Mouse (Mus musculus) liver, embryonic 12.5 days (tissue): ENCODE measurements around the gene Gtf2h4. TPM values are rescaled to one million over a fixed set of nuclear protein-coding genes. Genes with fewer than 3 reads are reported as not detected.

Experiments
- ATAC-seq: fragments of 200-750 bp; cut with Nextera tagmentation; 2 replicates; pipeline ENCODE4 v1.8.0; 2017; ENCODE audit warnings: moderate number of reproducible peaks, mild to moderate bottlenecking, moderate library complexity
- H3K27ac ChIP-seq: fragments of 300-500 bp; sonication (generic); 2 replicates; pipeline ENCODE4 v1.5.1; 2016; ENCODE audit warnings: mild to moderate bottlenecking
- H3K27me3 ChIP-seq: fragments of 300-500 bp; sonication (generic); replicated peaks from 2 replicates; pipeline ENCODE4 v1.6.1; 2016; ENCODE audit warnings: mild to moderate bottlenecking, moderate library complexity
- H3K36me3 ChIP-seq: fragments of 300-500 bp; sonication (generic); 2 replicates; pipeline ENCODE4 v1.6.1; 2016; ENCODE audit warnings: mild to moderate bottlenecking, moderate library complexity
- H3K4me1 ChIP-seq: fragments of 300-500 bp; sonication (generic); 2 replicates; pipeline ENCODE4 v1.6.1; 2016
- H3K4me2 ChIP-seq: fragments of 300-500 bp; sonication (generic); 2 replicates; pipeline ENCODE4 v1.6.1; 2016; ENCODE audit warnings: mild to moderate bottlenecking, moderate library complexity
- H3K4me3 ChIP-seq: fragments of 300-500 bp; sonication (generic); 2 replicates; pipeline ENCODE4 v1.5.1; 2016; ENCODE audit warnings: mild to moderate bottlenecking, moderate library complexity
- H3K9ac ChIP-seq: fragments of 300-500 bp; sonication (generic); 2 replicates; pipeline ENCODE4 v1.6.1; 2016; ENCODE audit warnings: mild to moderate bottlenecking, moderate library complexity
- H3K9me3 ChIP-seq: fragments of 300-500 bp; sonication (generic); replicated peaks from 2 replicates; pipeline ENCODE4 v1.6.1; 2016; ENCODE audit warnings: mild to moderate bottlenecking, moderate library complexity
- WGBS: fragments of 180-500 bp; shearing (Covaris S2); methylation state at CpG from one replicate; pipeline ENCODE4 v1.1.7; 2016; ENCODE audit not compliant: insufficient replicate concordance; 5-methylcytosine and 5-hydroxymethylcytosine counted together
- polyA plus RNA-seq: library from polyadenylated mRNA; unstranded; fragments of >200 nt; fragmentation: Nextera tagmentation; extraction: Ambion mirVana; gene quantifications from 2 replicates; pipeline ENCODE4 v1.2.1, GENCODE M21; 2016

Gtf2h4 gene
- polyA plus RNA-seq, 1 experiment from 2014 or later: 44.0 TPM

- no peak overlapping the region for H3K4me3 ChIP-seq
- peak overlapping the region; percentile 32 for H3K4me2 ChIP-seq
- H3K9me3 ChIP-seq: no peaks in the 10 kb centered on the region
- peaks cover 19% of the 10 kb centered on the region for H3K4me1 ChIP-seq
- H3K27me3 ChIP-seq: peaks cover 76% of the 10 kb centered on the region
- no peak overlapping the region for H3K27ac ChIP-seq
- WGBS: 7% methylated on average over 14 of the region's 14 CpGs
- H3K36me3 ChIP-seq: no peaks in the 10 kb centered on the region
- no peak for ATAC-seq
- no peak overlapping the region for H3K9ac ChIP-seq
Observed at GRCm38 (mm10) chr17:35703751-35704271, 30.3 kb upstream of the Gtf2h4 start.

GRCm38 (mm10) chr17:35703065-35703464, 29.5 kb upstream of the Gtf2h4 start:
- H3K27me3 ChIP-seq: peaks cover 84% of the 10 kb centered on the region
- ATAC-seq: no peak
- H3K36me3 ChIP-seq: no peaks in the 10 kb centered on the region
- WGBS: 12% methylated on average over 2 of the region's 2 CpGs
- peaks cover 19% of the 10 kb centered on the region for H3K4me1 ChIP-seq
- H3K9ac ChIP-seq: no peak overlapping the region
- no peaks in the 10 kb centered on the region for H3K9me3 ChIP-seq
- H3K4me3 ChIP-seq: no peak overlapping the region
- no peak overlapping the region for H3K27ac ChIP-seq
- H3K4me2 ChIP-seq: no peak overlapping the region

DNA sequence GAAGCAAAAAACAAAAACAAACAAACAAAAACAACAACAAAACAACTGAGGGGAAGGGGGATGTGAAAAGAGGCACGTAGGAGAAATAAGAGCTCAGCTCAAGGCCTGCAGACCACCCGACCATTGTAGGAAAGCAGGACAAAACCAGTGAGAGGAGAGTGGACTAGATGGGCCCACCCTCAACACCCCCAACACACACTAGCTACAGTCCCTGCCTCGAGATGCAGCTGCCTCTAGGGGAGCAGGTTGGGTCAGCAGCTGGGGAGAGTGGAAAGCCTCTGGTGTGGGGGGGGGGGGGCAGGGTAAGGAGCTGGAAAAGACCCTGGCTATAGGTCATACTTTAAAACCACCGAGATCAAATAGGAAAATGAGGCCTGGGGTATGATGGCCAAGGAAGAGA, 29.1 kb upstream of the Gtf2h4 start:
- no peak for ATAC-seq
- WGBS: 27% methylated on average over 4 of the region's 4 CpGs
- Histone ChIP-seq H3K4me2 (no peak overlapping the region; the same call in 1 of the 2 replicates), H3K9me3 (no peaks in the 10 kb centered on the region), H3K27me3 (peaks cover 88% of the 10 kb centered on the region), H3K9ac (no peak overlapping the region), H3K4me1 (peaks cover 19% of the 10 kb centered on the region), H3K4me3 (no peak overlapping the region), H3K27ac (no peak overlapping the region), H3K36me3 (no peaks in the 10 kb centered on the region)

- peak overlapping the region; percentile 71 for H3K4me2 ChIP-seq
- H3K4me1 ChIP-seq: peaks cover 19% of the 10 kb centered on the region
- no peaks in the 10 kb centered on the region for H3K36me3 ChIP-seq
- H3K9ac ChIP-seq: no peak overlapping the region
- H3K27me3 ChIP-seq: peaks cover 94% of the 10 kb centered on the region
- ATAC-seq: no peak
- H3K4me3 ChIP-seq: peak overlapping the region; percentile 20; the same call in 1 of the 2 replicates
- no peaks in the 10 kb centered on the region for H3K9me3 ChIP-seq
- 0 out of 2 replicates have a peak overlapping the region, but pooled peaks have one; percentile 29 for H3K27ac ChIP-seq
- WGBS: 11% methylated on average over 16 of the region's 16 CpGs
Observed at GRCm38 (mm10) chr17:35701978-35702461, 28.5 kb upstream of the Gtf2h4 start.

GRCm38 (mm10) chr17:35701203-35701977, 27.9 kb upstream of the Gtf2h4 start:
- ATAC-seq: no peak
- H3K27ac ChIP-seq: peak overlapping the region; percentile 54
- H3K4me3 ChIP-seq: peak overlapping the region; percentile 53
- 2% methylated on average over 16 of the region's 16 CpGs for WGBS
- H3K9ac ChIP-seq: 0 out of 2 replicates have a peak overlapping the region, but pooled peaks have one; percentile 41
- H3K9me3 ChIP-seq: no peaks in the 10 kb centered on the region
- H3K4me1 ChIP-seq: peaks cover 19% of the 10 kb centered on the region
- no peaks in the 10 kb centered on the region for H3K36me3 ChIP-seq
- H3K27me3 ChIP-seq: peaks cover 100% of the 10 kb centered on the region
- H3K4me2 ChIP-seq: peak overlapping the region; percentile 71

DNA sequence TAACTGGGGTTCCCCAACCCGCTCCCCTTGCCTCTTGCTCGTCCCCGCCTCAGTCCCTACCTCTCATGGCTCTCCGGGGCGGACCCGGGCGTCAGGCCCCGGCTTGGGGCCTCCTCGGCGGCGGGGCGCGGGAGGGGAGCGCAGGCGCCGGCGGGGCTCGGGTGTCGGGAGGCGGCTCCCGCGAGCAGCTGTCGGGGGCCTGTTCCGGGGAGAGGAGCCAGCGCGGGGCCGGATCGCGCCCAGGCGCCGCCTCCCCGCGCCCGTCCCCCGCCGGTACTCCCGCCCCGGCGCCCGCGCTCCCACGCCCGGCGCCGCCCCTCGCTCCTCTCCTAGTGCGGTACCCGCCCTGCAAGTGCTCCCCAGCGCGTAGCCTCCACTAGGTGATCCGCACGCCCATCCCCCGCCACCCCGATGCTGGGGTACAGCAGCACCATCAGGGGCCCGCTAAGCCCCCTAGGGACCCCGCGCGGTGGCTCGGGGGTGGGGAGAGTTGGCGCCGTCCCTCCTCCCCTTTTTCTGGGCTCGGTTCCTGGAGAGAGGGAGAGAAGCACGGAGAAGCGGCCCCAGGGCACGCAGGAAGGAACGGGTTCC, 26.9 kb upstream of the Gtf2h4 start:
- peak overlapping the region; percentile 71 for H3K4me2 ChIP-seq
- H3K36me3 ChIP-seq: no peaks in the 10 kb centered on the region; the same call in 1 of the 2 replicates
- H3K4me1 ChIP-seq: peaks cover 19% of the 10 kb centered on the region
- H3K27ac ChIP-seq: peak overlapping the region; percentile 54; the same call in 1 of the 2 replicates
- H3K4me3 ChIP-seq: peak overlapping the region; percentile 53
- peak overlapping the region; percentile 41 for H3K9ac ChIP-seq
- no peaks in the 10 kb centered on the region for H3K9me3 ChIP-seq
- peaks cover 98% of the 10 kb centered on the region for H3K27me3 ChIP-seq
- 2% methylated on average over 44 of the region's 66 CpGs for WGBS
- peak; percentile 50 for ATAC-seq

DNA sequence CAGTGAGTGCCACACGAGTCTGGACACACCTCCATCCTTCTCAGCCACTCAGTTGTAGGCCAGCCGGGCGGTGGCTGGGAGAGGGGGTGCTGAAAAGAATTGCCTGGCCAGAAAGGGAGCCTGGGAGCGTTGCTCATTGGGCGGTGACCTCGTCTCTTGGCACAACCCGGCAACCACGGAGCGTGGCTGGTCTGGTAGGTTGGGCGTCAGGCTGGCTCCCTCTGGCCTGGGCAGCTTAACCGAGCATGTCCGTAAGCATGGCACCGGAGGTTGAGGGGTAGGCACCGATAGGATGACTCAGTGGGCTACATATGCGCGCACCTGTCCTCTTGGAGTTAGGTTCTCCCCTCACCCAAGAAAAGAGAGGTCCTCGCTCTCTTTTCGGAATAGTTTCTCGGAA, 26.4 kb upstream of the Gtf2h4 start:
- WGBS: 6% methylated on average over 19 of the region's 19 CpGs
- Histone ChIP-seq H3K9me3 (no peaks in the 10 kb centered on the region), H3K4me3 (peak overlapping the region; percentile 53), H3K27me3 (peaks cover 93% of the 10 kb centered on the region), H3K9ac (peak overlapping the region; percentile 41), H3K4me2 (peak overlapping the region; percentile 71), H3K4me1 (peaks cover 19% of the 10 kb centered on the region), H3K27ac (no peak overlapping the region), H3K36me3 (no peaks in the 10 kb centered on the region; the same call in 1 of the 2 replicates)
- 0 out of 2 replicates have a peak, but pooled peaks have one; percentile 22 for ATAC-seq

DNA sequence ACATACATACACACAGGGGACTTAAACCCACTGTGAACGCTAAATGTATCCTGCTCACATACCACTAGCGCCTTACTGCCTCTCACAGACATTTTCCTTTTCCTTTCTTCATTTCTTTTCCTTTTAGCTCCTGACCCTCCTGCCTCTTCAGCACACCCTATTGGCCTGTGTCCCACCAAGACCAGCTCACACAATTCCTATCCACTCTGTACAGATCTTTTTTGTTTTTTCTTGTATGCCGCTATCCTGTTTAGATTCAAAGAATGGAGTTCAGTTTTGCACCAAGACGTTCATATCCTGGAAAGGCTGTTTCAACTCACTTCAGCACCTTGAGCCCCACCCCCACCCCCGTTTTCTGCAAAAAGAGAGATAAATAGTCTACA, 25.0 kb upstream of the Gtf2h4 start:
- H3K9ac ChIP-seq: no peak overlapping the region

GRCm38 (mm10) chr17:35697759-35698500, 24.4 kb upstream of the Gtf2h4 start:
- Histone ChIP-seq H3K4me1 (peaks cover 12% of the 10 kb centered on the region), H3K4me3 (no peak overlapping the region), H3K27ac (0 out of 2 replicates have a peak overlapping the region, but pooled peaks have one; percentile 10), H3K9me3 (no peaks in the 10 kb centered on the region), H3K4me2 (peak overlapping the region; percentile 27; the same call in 1 of the 2 replicates), H3K27me3 (peaks cover 79% of the 10 kb centered on the region), H3K9ac (no peak overlapping the region), H3K36me3 (peaks cover 3% of the 10 kb centered on the region; the same call in 1 of the 2 replicates)
- ATAC-seq: peak; percentile 33; the same call in 1 of the 2 replicates
- WGBS: 9% methylated on average over 15 of the region's 16 CpGs

More for the DNA sequence above, 25.0 kb upstream of the Gtf2h4 start:
- no peak overlapping the region for H3K4me2 ChIP-seq
- H3K9me3 ChIP-seq: no peaks in the 10 kb centered on the region
- peaks cover 79% of the 10 kb centered on the region for H3K27me3 ChIP-seq
- no peak overlapping the region for H3K27ac ChIP-seq
- H3K4me1 ChIP-seq: peaks cover 12% of the 10 kb centered on the region
- 35% methylated on average over 5 of the region's 5 CpGs for WGBS
- H3K4me3 ChIP-seq: no peak overlapping the region
- H3K36me3 ChIP-seq: no peaks in the 10 kb centered on the region; the same call in 1 of the 2 replicates
- no peak for ATAC-seq

GRCm38 (mm10) chr17:35697429-35697758, 23.9 kb upstream of the Gtf2h4 start:
- Histone ChIP-seq H3K27ac (no peak overlapping the region), H3K4me2 (0 out of 2 replicates have a peak overlapping the region, but pooled peaks have one; percentile 27), H3K36me3 (peaks cover 3% of the 10 kb centered on the region; the same call in 1 of the 2 replicates), H3K9me3 (no peaks in the 10 kb centered on the region), H3K4me3 (no peak overlapping the region), H3K9ac (no peak overlapping the region), H3K4me1 (peaks cover 12% of the 10 kb centered on the region), H3K27me3 (peaks cover 79% of the 10 kb centered on the region)
- no peak for ATAC-seq
- 17% methylated on average over 1 of the region's 1 CpGs for WGBS

DNA sequence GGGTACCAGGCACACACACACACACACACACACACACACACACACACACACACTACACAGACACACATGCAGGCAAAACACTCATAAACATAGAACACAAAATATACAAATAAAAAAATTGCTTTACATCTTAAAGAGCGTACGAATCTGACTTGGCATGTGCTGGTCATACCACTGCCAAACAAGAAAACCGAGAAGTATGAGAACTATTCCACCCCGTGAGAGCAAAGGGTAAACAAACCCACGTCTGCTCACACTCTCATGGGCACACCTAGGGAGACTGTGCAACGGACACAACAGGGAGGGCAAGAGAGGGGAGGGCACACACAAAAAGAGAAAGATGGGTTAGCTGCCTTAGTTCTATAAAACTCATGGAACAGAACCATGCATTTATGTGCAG, 23.2 kb upstream of the Gtf2h4 start:
- H3K4me3 ChIP-seq: no peak overlapping the region
- H3K4me1 ChIP-seq: peaks cover 12% of the 10 kb centered on the region
- peaks cover 76% of the 10 kb centered on the region for H3K27me3 ChIP-seq
- H3K27ac ChIP-seq: no peak overlapping the region
- H3K4me2 ChIP-seq: no peak overlapping the region
- ATAC-seq: no peak
- no peaks in the 10 kb centered on the region for H3K9me3 ChIP-seq
- H3K9ac ChIP-seq: no peak overlapping the region
- WGBS: 58% methylated on average over 6 of the region's 6 CpGs
- H3K36me3 ChIP-seq: peaks cover 3% of the 10 kb centered on the region; the same call in 1 of the 2 replicates
